Mouse (Mus musculus) lung, embryonic 16.5 days (tissue): ENCODE data around the gene Msrb3. TPM values are rescaled to one million over a fixed set of nuclear protein-coding genes. Genes with fewer than 3 reads are reported as not detected.

ENCODE experiments used
- ATAC-seq: fragments of 200-750 bp; cut with Nextera tagmentation; 2 replicates; pipeline ENCODE4 v1.8.0; 2017; ENCODE audit warnings: low read depth, mild to moderate bottlenecking, moderate library complexity
- H3K27ac ChIP-seq: fragments of 300-500 bp; sonication (generic); 2 replicates; pipeline ENCODE4 v1.5.1; 2014; ENCODE audit warnings: mild to moderate bottlenecking, control low read depth, low read length
- H3K27me3 ChIP-seq: fragments of 300-500 bp; sonication (generic); 2 replicates; pipeline ENCODE4 v1.6.1; 2014; ENCODE audit warnings: low read depth, low read length, mixed read lengths; ENCODE audit not compliant: control insufficient read depth, insufficient read depth
- H3K36me3 ChIP-seq: fragments of 300-500 bp; sonication (generic); 2 replicates; pipeline ENCODE4 v1.6.1; 2014; ENCODE audit warnings: low read length; ENCODE audit not compliant: control insufficient read depth, insufficient read depth
- H3K4me1 ChIP-seq: fragments of 300-500 bp; sonication (generic); replicated peaks from 2 replicates; pipeline ENCODE4 v1.6.1; 2014; ENCODE audit warnings: low read length, mixed read lengths; ENCODE audit not compliant: control insufficient read depth, insufficient read depth
- H3K4me2 ChIP-seq: fragments of 300-500 bp; sonication (generic); 2 replicates; pipeline ENCODE4 v1.6.1; 2014; ENCODE audit warnings: low read depth, low read length, control low read depth
- H3K4me3 ChIP-seq: fragments of 300-500 bp; sonication (generic); 2 replicates; pipeline ENCODE4 v1.5.1; 2014; ENCODE audit warnings: mild to moderate bottlenecking, low read length, control low read depth
- H3K9ac ChIP-seq: fragments of 300-500 bp; sonication (generic); 2 replicates; pipeline ENCODE4 v1.6.1; 2014; ENCODE audit warnings: low read length, control low read depth
- H3K9me3 ChIP-seq: fragments of 300-500 bp; sonication (generic); 2 replicates; pipeline ENCODE4 v1.6.1; 2016; ENCODE audit warnings: low read length; ENCODE audit not compliant: control insufficient read depth
- WGBS: fragments of 180-500 bp; shearing (Covaris S2); extraction: QIAGEN DNeasy Blood & Tissue Kit; methylation state at CpG from one replicate; pipeline ENCODE4 v1.1.7; 2014; 5-methylcytosine and 5-hydroxymethylcytosine counted together
- polyA plus RNA-seq: library from polyadenylated mRNA; unstranded; fragments of >200 nt; fragmentation: Nextera tagmentation; extraction: Ambion mirVana; gene quantifications from 2 replicates; pipeline ENCODE4 v1.2.1, GENCODE M21; 2015

Gene Msrb3
- polyA plus RNA-seq, 1 experiment from 2014 or later: 12.4 TPM

DNA sequence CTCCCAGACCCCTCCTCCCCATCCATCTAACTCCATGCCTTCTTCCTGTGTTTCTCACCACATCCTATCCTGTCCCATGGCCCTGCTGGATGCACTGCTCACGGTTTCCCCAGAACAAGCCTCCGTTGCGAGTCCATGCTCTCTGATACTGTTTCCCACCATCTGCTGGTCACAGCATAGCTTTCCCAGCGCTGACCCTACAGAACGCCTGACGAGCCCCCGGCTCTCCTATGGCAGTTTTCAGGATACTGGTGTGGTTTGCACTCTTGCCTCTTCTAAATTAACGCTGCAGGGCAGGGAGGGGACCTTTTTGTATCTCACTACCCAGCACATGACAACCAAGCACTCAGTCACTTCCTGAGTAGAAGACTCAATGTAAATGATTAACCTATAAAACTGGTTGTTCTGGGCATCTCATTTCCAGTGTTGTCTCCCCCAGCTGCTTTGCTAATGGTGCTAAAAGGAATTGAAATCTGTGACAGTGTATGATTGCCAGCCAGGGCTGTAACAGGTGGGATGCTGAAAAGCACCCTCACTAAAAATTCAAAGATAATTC is 25.2 kb downstream of the Msrb3 start:
- H3K9me3 ChIP-seq: no peaks in the 10 kb centered on the region
- no peak overlapping the region for H3K27ac ChIP-seq
- H3K36me3 ChIP-seq: no peaks in the 10 kb centered on the region
- no peak overlapping the region for H3K4me3 ChIP-seq
- no peak for ATAC-seq
- 45% methylated on average over 8 of the region's 8 CpGs for WGBS
- no peaks in the 10 kb centered on the region for H3K27me3 ChIP-seq
- no peak overlapping the region for H3K9ac ChIP-seq
- H3K4me2 ChIP-seq: no peak overlapping the region
- H3K4me1 ChIP-seq: peaks cover 21% of the 10 kb centered on the region

DNA sequence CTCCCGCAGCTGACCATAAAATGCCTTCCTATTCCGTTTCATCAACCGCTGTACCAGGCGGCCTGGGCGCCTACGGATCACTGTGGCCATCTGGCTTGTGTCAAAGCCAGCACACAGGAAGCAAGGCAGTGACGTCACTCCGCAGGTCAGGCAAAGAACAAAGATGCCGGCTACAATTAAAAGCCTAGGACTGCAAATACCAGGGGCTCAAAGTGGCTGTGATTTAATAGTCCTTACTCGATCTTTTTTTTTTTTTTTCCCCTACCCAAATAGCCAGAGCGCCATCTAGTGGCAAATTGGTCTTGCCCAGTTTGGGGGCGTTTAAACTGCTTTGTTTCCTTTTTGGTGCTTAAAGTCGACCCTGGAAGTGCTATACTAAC is 26.4 kb downstream of the Msrb3 start:
- H3K36me3 ChIP-seq: no peaks in the 10 kb centered on the region
- H3K27me3 ChIP-seq: no peaks in the 10 kb centered on the region
- H3K9me3 ChIP-seq: no peaks in the 10 kb centered on the region
- peak overlapping the region; percentile 19 for H3K4me3 ChIP-seq
- H3K9ac ChIP-seq: peak overlapping the region; percentile 12; the same call in 1 of the 2 replicates
- ATAC-seq: peak; percentile 46
- no peak overlapping the region for H3K27ac ChIP-seq
- WGBS: 6% methylated on average over 13 of the region's 13 CpGs
- H3K4me2 ChIP-seq: peak overlapping the region; percentile 52
- peaks cover 21% of the 10 kb centered on the region for H3K4me1 ChIP-seq

DNA sequence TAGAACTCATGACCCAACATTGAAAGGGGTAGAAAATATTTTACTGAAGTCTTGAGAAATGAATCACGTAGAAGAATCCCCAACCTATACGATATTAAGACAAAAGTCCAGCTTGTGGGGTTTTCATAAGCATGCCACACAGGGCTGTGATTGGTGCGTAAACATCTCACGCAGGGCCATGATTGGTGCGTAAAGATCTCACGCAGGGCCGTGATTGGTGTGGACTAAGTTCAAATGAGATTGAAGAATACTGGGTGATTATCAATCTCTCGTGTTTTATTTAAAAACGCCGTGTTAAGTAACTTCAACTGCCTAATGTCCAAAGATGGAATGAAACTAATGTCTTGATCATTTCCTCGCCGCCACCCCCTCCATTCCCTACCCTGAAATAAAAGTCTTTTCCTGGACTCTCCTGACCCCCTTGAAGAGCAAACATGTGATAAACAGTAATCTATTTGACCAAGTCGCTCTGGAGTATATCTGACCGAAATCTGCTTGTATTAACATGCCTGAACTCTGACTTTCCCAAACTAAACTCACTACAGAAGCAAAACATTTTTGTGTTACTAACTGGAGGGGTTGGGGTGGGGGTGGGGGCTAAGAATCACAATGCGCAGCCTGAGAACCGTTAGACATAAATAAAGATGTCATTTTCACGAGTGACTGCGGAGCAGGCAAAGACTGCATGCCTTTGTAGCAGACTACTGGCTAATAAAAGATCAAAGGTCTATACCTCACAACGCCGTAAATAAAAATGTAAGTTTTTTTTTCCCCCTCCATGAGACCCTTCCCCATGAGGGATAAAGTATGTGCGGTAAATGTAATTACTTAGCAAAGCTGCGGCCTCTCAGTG is 27.0 kb downstream of the Msrb3 start:
- Histone ChIP-seq H3K4me1 (peaks cover 20% of the 10 kb centered on the region), H3K9me3 (no peaks in the 10 kb centered on the region), H3K4me2 (peak overlapping the region; percentile 52), H3K27me3 (no peaks in the 10 kb centered on the region), H3K4me3 (peak overlapping the region; percentile 19), H3K27ac (no peak overlapping the region), H3K36me3 (no peaks in the 10 kb centered on the region), H3K9ac (peak overlapping the region; percentile 12; the same call in 1 of the 2 replicates)
- ATAC-seq: no peak
- 44% methylated on average over 22 of the region's 22 CpGs for whole genome bisulfite sequencing

DNA sequence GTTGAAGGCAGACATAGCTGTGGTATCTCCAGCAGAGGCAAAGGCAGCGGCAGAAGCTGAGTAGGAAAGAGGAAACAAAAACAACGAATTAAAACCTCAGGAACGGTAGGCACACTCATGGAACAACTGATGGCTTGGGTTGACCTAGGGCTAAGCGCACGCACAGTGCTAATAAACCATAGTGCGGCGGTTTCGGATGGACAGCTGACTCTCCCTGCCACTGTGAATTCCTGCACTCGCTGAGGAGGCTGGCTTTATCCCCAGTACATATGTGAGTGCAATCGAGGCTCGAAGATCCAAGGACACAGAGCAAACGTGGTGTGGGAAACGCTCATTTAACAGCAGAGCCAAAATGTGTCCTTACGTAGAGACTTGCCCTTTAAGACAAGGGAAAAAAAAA is 27.8 kb downstream of the Msrb3 start:
- Histone ChIP-seq H3K36me3 (no peaks in the 10 kb centered on the region), H3K4me2 (no peak overlapping the region), H3K27me3 (no peaks in the 10 kb centered on the region), H3K9ac (no peak overlapping the region), H3K4me1 (peaks cover 18% of the 10 kb centered on the region), H3K27ac (no peak overlapping the region), H3K4me3 (no peak overlapping the region), H3K9me3 (no peaks in the 10 kb centered on the region)
- WGBS: 80% methylated on average over 14 of the region's 14 CpGs
- no peak for ATAC-seq

DNA sequence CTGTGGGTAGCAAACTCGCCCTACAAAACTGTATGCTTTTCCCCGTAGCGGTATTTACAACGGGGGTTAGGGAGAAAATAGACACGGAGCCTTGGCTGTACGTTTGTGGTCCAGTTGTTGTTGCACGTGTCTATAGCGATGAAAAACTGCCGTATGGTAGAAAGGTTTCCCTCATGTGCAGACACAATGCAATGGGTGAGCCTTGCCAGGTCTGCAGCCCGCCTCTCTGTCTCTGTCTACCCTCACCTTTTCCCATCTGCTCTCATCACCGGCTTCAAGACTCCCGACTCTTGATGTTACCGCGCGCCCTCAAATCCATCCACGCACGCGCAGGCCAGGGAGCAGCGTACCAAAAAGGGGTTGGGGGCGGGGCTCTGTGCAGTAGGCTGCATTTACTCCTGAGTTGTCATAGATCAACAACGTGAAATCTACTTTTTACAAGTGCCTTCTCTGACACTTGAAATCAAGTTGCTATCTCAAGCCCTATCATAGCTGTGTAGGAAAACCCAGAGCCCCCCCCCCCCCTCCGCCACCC is 29.6 kb downstream of the Msrb3 start:
- H3K4me2 ChIP-seq: no peak overlapping the region
- peaks cover 11% of the 10 kb centered on the region for H3K4me1 ChIP-seq
- no peaks in the 10 kb centered on the region for H3K27me3 ChIP-seq
- ATAC-seq: no peak
- H3K9ac ChIP-seq: no peak overlapping the region
- WGBS: 88% methylated on average over 22 of the region's 22 CpGs
- H3K36me3 ChIP-seq: no peaks in the 10 kb centered on the region
- H3K27ac ChIP-seq: no peak overlapping the region
- no peak overlapping the region for H3K4me3 ChIP-seq
- H3K9me3 ChIP-seq: no peaks in the 10 kb centered on the region

GRCm38 (mm10) chr10:120864446-120864845 is 34.5 kb downstream of the Msrb3 start:
- ATAC-seq: peak; percentile 62; the same call in 1 of the 2 replicates
- WGBS: 17% methylated on average over 9 of the region's 9 CpGs
- Histone ChIP-seq H3K27me3 (no peaks in the 10 kb centered on the region), H3K9ac (no peak overlapping the region), H3K9me3 (no peaks in the 10 kb centered on the region), H3K4me1 (no peaks in the 10 kb centered on the region), H3K4me2 (no peak overlapping the region), H3K36me3 (peaks cover 3% of the 10 kb centered on the region; the same call in 1 of the 2 replicates), H3K27ac (no peak overlapping the region), H3K4me3 (no peak overlapping the region)

- H3K4me2 ChIP-seq: no peak overlapping the region
- H3K36me3 ChIP-seq: peaks cover 3% of the 10 kb centered on the region; the same call in 1 of the 2 replicates
- WGBS: 89% methylated on average over 12 of the region's 12 CpGs
- no peak overlapping the region for H3K27ac ChIP-seq
- H3K4me3 ChIP-seq: no peak overlapping the region
- H3K9ac ChIP-seq: no peak overlapping the region
- H3K9me3 ChIP-seq: no peaks in the 10 kb centered on the region
- H3K27me3 ChIP-seq: no peaks in the 10 kb centered on the region
- no peak for ATAC-seq
- H3K4me1 ChIP-seq: no peaks in the 10 kb centered on the region; the same call in 1 of the 2 replicates
Observed at GRCm38 (mm10) chr10:120861674-120862073, 37.2 kb downstream of the Msrb3 start.

- Histone ChIP-seq H3K36me3 (peaks cover 3% of the 10 kb centered on the region; the same call in 1 of the 2 replicates), H3K4me2 (no peak overlapping the region), H3K27me3 (no peaks in the 10 kb centered on the region), H3K4me1 (no peaks in the 10 kb centered on the region; the same call in 1 of the 2 replicates), H3K4me3 (no peak overlapping the region), H3K9me3 (no peaks in the 10 kb centered on the region), H3K9ac (no peak overlapping the region), H3K27ac (no peak overlapping the region)
- no peak for ATAC-seq
- 80% methylated on average over 3 of the region's 3 CpGs for WGBS
Observed at GRCm38 (mm10) chr10:120861194-120861593, 37.7 kb downstream of the Msrb3 start.

- 32% methylated on average over 13 of the region's 13 CpGs for WGBS
- Histone ChIP-seq H3K4me3 (peak overlapping the region; percentile 42), H3K27ac (peak overlapping the region; percentile 20; the same call in 1 of the 2 replicates), H3K9me3 (no peaks in the 10 kb centered on the region), H3K27me3 (no peaks in the 10 kb centered on the region), H3K4me2 (peak overlapping the region; percentile 44), H3K4me1 (no peaks in the 10 kb centered on the region; the same call in 1 of the 2 replicates), H3K36me3 (peaks cover 3% of the 10 kb centered on the region; the same call in 1 of the 2 replicates), H3K9ac (peak overlapping the region; percentile 51; the same call in 1 of the 2 replicates)
- ATAC-seq: peak; percentile 80; the same call in 1 of the 2 replicates
Observed at GRCm38 (mm10) chr10:120857531-120858001, 41.3 kb downstream of the Msrb3 start.
